Mouse (Mus musculus) heart, postnatal 36 days (tissue): ENCODE results near the gene Gm14399. TPM values are rescaled to one million over a fixed set of nuclear protein-coding genes. Genes with fewer than 3 reads are reported as not detected.
"Not testable (repeated sequence)": the region's sequence is repeated elsewhere in the genome, so short reads cannot be mapped to it uniquely, and the experiment has no call there.

Source experiments
- DNase-seq, 2 experiments: peaks; one replicate each; pipeline ENCODE4 v3.0.0; 2021 to 2022
- intact Hi-C: fragments of 180-260 bp; cut with DNase I; formaldehyde crosslinking; loops from one replicate; pipeline ENCODE4 v1.15.1; 2025
- total RNA-seq, 2 experiments: library from RNA; stranded (reverse); gene quantifications; 2 replicates each; pipeline ENCODE4 v1.2.3; 2021

Gm14399 gene
- 1 to 10 TPM; 8.8 to 9.0 TPM for total RNA-seq

- intact Hi-C loops, DNase-seq: not testable (repeated sequence)
Measured at GRCm38 (mm10) chr2:175141993-175142295, at the start of gene Gm14399. TSS of gene Gm14399 (minus strand) at chr2:175142012.

GRCm38 (mm10) chr2:175179008-175179407 is 37.2 kb upstream of the Gm14399 start:
- intact Hi-C loops, DNase-seq: not testable (repeated sequence)

GRCm38 (mm10) chr2:175176312-175176711 is 34.5 kb upstream of the Gm14399 start:
- intact Hi-C loops: no loop called here

GRCm38 (mm10) chr2:175175401-175176180 is 33.8 kb upstream of the Gm14399 start, which contains the start of gene Gm14443:
TSS of gene Gm14443 (minus strand) at chr2:175175871.
- DNase-seq, intact Hi-C loops: not testable (repeated sequence)

More at GRCm38 (mm10) chr2:175176312-175176711, 34.5 kb upstream of the Gm14399 start:
- no peak for DNase-seq

- DNase-seq, intact Hi-C loops: not testable (repeated sequence)
Measured at GRCm38 (mm10) chr2:175174058-175174457, 32.2 kb upstream of the Gm14399 start.

GRCm38 (mm10) chr2:175172906-175173595 is 31.2 kb upstream of the Gm14399 start:
- intact Hi-C loops, DNase-seq: not testable (repeated sequence)

GRCm38 (mm10) chr2:175172123-175172522 is 30.3 kb upstream of the Gm14399 start:
- DNase-seq: no peak
- intact Hi-C loops: no loop called here

- DNase-seq, intact Hi-C loops: not testable (repeated sequence)
Measured at GRCm38 (mm10) chr2:175166870-175167269, 25.1 kb upstream of the Gm14399 start.

- DNase-seq, intact Hi-C loops: not testable (repeated sequence)
Measured at GRCm38 (mm10) chr2:175165110-175165509, 23.3 kb upstream of the Gm14399 start.

- intact Hi-C loops, DNase-seq: not testable (repeated sequence)
Measured at GRCm38 (mm10) chr2:175161438-175161837, 19.6 kb upstream of the Gm14399 start.

- no peak for DNase-seq
- intact Hi-C loops: no loop called here
Measured at GRCm38 (mm10) chr2:175158642-175159041, 16.8 kb upstream of the Gm14399 start.

- intact Hi-C loops: no loop called here
- no peak for DNase-seq
Measured at GRCm38 (mm10) chr2:175156696-175157095, 14.9 kb upstream of the Gm14399 start.

- intact Hi-C loops: not testable (repeated sequence)
- peak; percentile 11 to 53 for DNase-seq
Measured at GRCm38 (mm10) chr2:175141118-175141992, 457 bp downstream of the Gm14399 start.

GRCm38 (mm10) chr2:175140624-175141023 is 1.2 kb downstream of the Gm14399 start:
- DNase-seq, intact Hi-C loops: not testable (repeated sequence)

Other genes with a start within 250 kb of the Gm14399 start
- under 1 TPM in 1 of 2 experiments, not detected in 1; 0.75 TPM for gene Gm14444, start 131.8 kb downstream of the Gm14399 start, total RNA-seq
- gene Gm14393, start 74.2 kb downstream of the Gm14399 start, total RNA-seq: 1 to 10 TPM in 1 of 2 experiments, not detected in 1; 1.0 TPM
- under 1 TPM; 0.43 to 0.50 TPM for gene Gm14443, start 33.9 kb upstream of the Gm14399 start, total RNA-seq
- 10 to 100 TPM; 59.4 to 60.8 TPM for gene Gm14391, start 64.9 kb upstream of the Gm14399 start, total RNA-seq
- 1 to 10 TPM; 5.4 to 8.2 TPM for gene Gm14440, start 133.1 kb upstream of the Gm14399 start, total RNA-seq
- gene Gm4631, start 196.2 kb upstream of the Gm14399 start, total RNA-seq: 10 to 100 TPM; 37.0 to 44.5 TPM
- 10 to 100 TPM; 38.7 to 39.0 TPM for gene Zfp968, start 230.4 kb upstream of the Gm14399 start, total RNA-seq